Mouse (Mus musculus) natural killer cell, adult 2 months (primary cell): Measurements from ENCODE around the gene Zbtb8os.

Source experiments
- DNase-seq, 2 experiments: peaks; one replicate each; pipeline ENCODE4 v3.0.0; 2022; ENCODE audit warnings: low spot score in 2 of 2

The Zbtb8os gene

DNA sequence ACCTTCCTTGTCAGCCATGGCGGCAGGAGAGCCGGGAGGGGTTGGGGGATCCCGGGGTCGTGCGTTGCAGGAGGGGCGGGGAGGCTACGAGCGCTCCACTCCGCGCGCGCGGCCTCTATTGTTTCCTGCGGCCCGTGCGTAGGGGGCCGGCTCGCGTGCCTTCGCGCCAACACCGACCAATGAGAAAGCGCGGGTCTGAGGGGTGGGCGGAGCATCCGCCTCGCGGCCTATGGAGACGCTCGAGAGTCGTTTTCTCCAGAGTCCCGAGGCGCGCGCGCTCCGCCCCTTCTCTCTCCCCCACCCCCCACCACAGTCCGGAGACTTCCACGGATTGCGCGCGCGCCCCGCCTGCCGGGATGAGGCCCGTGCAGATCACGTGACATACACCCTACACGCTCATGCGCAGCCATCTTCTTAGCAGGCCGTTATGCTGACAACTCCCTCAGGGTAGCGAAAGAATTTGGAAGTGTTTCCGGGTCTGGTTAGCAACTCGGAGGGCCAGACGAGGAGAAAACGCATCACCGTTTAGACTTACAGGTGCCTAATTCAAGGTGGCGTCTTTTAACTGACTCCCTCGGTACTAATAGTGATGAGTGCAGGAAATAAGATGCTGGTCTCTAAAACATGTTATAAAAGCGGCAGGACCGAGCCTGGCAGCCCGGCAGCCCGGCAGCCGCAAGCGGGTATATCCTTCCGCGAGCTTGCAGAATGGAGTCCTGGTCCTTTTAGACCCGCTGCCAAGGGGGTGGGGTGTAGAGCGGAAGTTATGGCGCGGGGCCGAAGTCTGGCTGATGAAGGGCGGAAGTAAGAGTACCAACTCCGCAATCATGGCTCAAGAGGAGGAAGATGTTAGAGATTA is at the start of gene Zbtb8os, which contains the start of gene Rbbp4:
Zbtb8os (plus strand) TSS at position 480 of the 859 bp plus-strand sequence.
Rbbp4 (minus strand) TSS at position 155 of the 859 bp plus-strand sequence.
- DNase-seq = peak; percentile 92 to 95

DNA sequence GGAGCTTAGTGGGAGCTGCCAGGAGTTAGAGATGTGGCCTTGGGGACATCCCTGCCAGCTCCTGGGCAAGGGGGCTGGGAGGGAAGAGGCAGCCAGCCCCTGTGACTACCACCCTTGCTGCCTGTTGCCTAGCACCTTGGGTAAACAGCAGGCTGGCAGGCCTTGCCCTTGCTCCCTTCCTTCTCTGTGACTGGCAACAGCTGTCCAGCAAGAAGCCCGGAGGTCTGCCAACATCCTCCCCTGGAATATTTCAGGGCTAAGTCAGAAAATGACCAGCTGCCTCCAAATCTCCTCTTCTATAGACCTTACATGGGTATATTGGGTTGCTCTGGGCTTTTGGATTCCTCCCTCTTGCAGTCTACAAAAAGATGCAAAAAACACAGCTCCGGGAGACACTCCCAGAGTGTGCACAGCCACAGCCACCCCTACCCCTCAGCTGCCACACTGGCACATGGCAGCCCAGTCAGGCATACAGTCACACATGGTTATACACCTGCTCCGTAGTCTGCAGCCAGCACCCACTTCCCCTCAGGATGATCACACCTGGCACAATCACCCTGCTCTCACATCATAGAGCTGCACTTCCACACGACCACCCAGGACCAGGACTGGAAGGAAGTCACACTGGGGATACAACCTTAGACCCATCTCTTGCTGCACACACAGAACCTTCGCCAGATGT is 49.4 kb upstream of the Zbtb8os start:
- no peak for DNase-seq

GRCm38 (mm10) chr4:129286683-129287471 is 48.6 kb upstream of the Zbtb8os start:
- DNase-seq = no peak

GRCm38 (mm10) chr4:129287472-129287981 is 48.0 kb upstream of the Zbtb8os start, which contains the start of gene Sync:
TSS of gene Sync (plus strand) at chr4:129287617.
- DNase-seq = no peak

DNA sequence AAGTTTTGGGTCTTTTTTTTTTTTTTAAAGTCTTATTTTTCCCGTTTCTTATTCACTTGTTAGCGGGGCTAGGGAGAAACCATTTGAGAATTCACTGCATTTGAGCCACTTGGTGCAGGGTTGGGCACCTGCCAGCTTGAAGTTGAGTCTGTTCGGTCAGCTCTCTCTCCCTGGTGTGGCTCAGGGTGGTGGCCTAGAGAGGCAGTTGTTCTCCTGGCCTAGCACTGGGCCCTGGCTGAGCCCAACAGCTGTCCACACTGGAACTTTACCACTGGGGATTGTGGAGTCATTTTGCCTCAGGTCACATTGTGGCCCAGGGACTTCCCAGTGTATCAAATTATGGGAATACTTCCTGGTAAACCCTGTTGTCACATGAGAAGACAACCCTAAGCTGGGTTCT is 47.4 kb upstream of the Zbtb8os start:
- DNase-seq = no peak

- no peak for DNase-seq
Measured at GRCm38 (mm10) chr4:129289671-129290070, 45.8 kb upstream of the Zbtb8os start.

DNA sequence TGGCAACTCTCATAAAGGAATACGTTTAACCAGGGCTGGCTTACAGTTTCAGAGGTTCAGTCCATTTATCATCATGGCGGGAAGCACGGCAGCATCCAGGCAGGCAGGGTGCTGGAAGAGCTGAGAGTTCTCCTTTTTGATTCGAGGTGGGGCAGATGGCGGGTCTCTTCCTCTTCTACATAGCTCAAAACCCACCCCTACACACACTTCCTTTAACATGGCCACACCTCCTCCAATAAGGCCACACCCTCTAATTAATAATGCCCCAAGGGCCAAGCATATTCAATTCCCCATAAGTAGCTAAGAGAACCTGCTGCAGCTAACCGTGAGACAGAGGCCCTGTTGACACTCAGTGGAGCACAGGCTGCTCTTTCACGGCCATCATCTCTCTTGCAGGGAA is 42.7 kb upstream of the Zbtb8os start:
- no peak for DNase-seq

DNA sequence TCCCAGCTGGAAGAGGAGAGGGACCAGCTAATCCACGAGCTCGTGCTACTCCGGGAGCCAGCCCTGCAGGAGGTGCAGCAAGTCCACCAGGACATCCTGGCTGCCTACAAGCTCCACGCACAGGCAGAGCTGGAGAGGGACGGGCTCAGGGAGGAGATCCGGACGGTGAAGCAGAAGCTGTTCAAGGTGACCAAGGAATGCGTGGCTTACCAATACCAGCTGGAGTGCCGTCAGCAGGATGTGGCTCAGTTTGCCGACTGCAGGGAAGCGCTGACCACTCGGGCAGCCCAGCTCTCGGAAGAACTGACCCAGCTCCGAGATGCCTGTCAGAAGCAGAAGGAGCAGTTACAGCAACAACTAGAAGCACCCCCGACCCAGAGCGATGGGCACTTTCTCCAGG is 41.8 kb upstream of the Zbtb8os start:
- DNase-seq = no peak

DNA sequence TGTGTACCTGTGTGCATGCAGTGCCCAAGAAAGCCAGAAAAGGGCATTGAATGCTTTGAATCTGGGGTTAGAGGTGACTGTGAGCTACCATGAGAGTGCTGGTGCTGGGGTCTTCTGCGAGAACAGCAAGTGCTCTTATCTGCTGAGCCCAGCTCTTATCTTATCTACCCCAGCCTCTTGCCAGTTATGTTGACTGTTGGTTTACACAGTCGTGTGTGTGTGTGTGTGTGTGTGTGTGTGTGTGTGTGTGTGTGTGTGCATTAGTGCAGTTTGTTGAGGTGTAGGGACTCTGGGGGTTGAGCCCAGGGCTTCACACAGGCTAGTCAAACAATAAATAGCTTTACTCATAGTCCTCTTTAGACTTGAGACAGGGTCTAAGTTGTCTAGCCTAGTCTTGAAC is 40.3 kb upstream of the Zbtb8os start:
- no peak for DNase-seq

GRCm38 (mm10) chr4:129296066-129296465 is 39.4 kb upstream of the Zbtb8os start:
- DNase-seq = no peak

- no peak for DNase-seq
Measured at GRCm38 (mm10) chr4:129297724-129298123, 37.8 kb upstream of the Zbtb8os start.

DNA sequence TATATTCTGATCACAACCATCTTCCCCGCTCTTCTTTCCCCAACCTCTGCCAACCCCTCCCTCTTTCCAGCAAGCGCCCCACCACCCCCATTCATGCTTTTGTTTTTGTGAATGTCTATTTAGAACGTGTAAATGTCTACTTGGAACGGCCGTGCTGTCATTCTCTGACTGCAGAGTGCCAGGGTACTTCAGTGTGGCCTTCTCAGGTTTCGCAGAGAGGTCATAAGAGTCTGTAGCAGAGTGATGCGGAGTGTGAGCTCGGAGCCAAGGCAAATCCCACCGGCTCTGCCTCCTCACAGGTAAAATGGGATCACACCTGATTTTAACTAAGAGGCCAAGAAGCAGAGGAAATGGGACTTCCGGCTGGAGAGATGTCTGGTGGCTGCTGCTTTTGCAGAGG is 36.4 kb upstream of the Zbtb8os start:
- no peak for DNase-seq

GRCm38 (mm10) chr4:129303401-129303800 is 32.1 kb upstream of the Zbtb8os start:
- DNase-seq = no peak

- no peak for DNase-seq
Measured at GRCm38 (mm10) chr4:129303816-129304215, 31.7 kb upstream of the Zbtb8os start.

DNA sequence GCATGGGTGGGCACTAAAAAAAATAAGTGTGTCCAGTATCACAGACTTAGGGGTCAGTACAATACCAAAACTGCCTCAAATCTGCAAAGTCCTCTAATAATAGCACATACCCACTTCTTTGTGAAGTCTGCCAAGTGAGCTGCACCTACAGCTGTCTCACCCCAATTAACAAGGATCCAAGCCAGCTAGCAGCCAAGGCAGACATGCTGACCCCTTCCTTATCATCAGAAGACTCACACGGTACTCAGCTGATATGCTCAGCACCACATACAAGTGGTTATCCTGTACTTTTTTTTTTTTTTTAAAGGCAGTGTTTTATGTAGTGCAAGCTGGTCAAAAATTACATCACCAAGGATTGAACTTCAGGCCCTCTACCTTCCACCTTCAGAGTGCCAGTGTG is 31.2 kb upstream of the Zbtb8os start:
- DNase-seq = no peak

DNA sequence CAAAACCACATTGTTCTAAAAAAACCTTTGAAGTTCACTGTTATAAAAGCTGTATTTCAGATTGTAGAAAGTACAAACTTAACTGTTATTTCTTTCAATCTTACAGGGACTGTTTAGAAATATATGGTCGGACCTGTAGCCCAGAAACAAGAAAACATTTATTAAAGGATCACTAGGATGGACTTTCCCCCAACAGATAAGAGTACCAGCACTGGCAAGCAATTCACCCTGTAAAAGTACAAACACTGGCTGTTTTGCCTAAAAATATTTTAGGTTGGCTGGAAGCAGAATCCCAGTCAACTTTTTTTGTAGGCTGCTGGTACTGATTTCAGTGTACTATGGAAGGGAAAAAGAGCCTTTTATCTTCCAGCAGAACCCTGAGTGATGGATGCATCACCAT is 27.6 kb upstream of the Zbtb8os start:
- no peak for DNase-seq

DNA sequence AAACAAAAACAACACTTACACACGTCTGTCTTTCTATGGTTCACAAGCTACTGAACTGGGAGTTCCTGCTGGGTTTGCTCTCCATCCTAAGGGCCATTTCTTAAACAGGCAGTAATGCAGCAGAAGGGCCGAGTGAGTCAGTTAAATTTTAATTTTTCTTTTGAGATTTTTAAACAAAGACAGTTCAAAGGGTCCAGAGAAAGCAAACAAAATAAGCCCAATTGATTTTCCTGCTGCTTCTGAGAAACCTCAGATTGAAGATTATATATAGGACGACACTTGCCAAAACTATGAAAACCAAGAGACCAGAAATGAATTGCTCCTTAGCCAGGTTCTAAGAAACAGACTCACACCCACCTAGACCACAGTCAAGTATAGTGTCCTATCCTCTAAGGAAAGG is 21.6 kb upstream of the Zbtb8os start:
- no peak for DNase-seq

DNA sequence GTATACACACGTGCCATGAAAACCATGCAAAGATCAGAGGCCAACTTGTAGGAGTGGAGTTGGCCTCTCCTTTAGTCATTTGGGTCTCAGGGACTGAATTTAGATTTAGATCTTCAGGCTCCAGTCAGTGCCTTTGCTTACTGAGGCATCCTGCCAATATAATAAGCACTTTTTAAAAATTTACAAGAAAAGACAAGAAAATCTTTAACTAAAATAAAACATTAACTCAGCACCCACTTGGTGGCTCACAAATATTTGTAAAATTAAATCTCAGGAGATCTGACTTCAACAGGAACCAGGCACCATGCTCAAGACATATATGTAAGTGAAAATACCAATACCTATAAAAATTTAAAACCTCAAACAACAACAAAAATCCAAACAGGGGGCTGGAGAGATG is 14.6 kb upstream of the Zbtb8os start:
- DNase-seq = no peak

- DNase-seq = no peak
Measured at GRCm38 (mm10) chr4:129322042-129322441, 13.5 kb upstream of the Zbtb8os start.

DNA sequence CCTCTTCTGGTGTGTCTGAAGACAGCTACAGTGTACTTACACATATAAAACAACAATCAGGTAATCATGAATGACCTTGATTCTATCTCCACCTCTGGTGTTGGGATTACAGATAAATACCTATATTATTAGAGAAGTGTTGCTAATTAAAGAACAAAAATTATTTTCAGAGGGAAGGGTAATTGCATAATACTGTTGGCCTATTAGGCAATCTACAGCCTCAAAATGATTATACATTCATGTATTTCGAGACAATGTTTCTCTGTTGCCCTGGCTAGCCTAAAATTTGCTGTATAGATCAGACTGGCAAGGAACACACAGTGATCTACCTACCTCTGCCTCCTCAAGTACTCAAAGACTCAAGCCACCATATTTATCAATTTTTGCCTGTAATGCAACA is 12.0 kb upstream of the Zbtb8os start:
- DNase-seq = no peak

DNA sequence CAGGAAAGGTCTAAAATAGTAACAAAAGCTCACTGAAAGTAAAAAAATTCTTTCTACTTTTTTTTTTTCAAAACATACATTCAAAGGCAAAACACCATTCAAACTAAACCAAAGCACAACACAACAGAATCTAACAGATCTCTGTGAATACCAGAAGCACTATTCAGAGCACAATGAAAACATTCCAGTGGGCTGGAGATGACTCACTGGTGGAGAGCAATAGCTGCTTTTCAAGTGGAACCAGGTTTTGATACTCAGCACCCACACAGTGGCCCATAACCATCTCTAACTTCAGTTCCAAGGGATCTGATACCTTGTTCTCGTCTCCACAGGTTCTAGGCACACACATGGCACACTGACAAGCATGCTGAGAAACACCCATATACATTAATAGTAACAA is 10.7 kb upstream of the Zbtb8os start:
- DNase-seq = no peak

GRCm38 (mm10) chr4:129326191-129326590 is 9.3 kb upstream of the Zbtb8os start:
- DNase-seq = no peak
